Mouse (Mus musculus) neural tube, embryonic 15.5 days (tissue): ENCODE data around the gene Galc. TPM values are rescaled to one million over a fixed set of nuclear protein-coding genes. Genes with fewer than 3 reads are reported as not detected.

Source experiments
- ATAC-seq: fragments of 200-750 bp; cut with Nextera tagmentation; 2 replicates; pipeline ENCODE4 v1.8.0; 2017; ENCODE audit warnings: mild to moderate bottlenecking, moderate TSS enrichment, moderate library complexity; ENCODE audit not compliant: low FRiP score
- H3K27ac ChIP-seq: fragments of 300-500 bp; sonication (generic); replicated peaks from 2 replicates; pipeline ENCODE4 v1.5.1; 2015; ENCODE audit warnings: mild to moderate bottlenecking, inconsistent platforms
- H3K27me3 ChIP-seq: fragments of 300-500 bp; sonication (generic); replicated peaks from 2 replicates; pipeline ENCODE4 v1.6.1; 2015; ENCODE audit warnings: inconsistent platforms
- H3K36me3 ChIP-seq: fragments of 300-500 bp; sonication (generic); 2 replicates; pipeline ENCODE4 v1.6.1; 2015; ENCODE audit warnings: inconsistent platforms
- H3K4me1 ChIP-seq: fragments of 300-500 bp; sonication (generic); 2 replicates; pipeline ENCODE4 v1.6.1; 2015; ENCODE audit warnings: inconsistent platforms
- H3K4me2 ChIP-seq: fragments of 300-500 bp; sonication (generic); 2 replicates; pipeline ENCODE4 v1.6.1; 2015; ENCODE audit warnings: inconsistent platforms, mild to moderate bottlenecking, moderate library complexity
- H3K4me3 ChIP-seq: fragments of 300-500 bp; sonication (generic); replicated peaks from 2 replicates; pipeline ENCODE4 v1.5.1; 2015; ENCODE audit warnings: mild to moderate bottlenecking, inconsistent platforms
- H3K9ac ChIP-seq: fragments of 300-500 bp; sonication (generic); replicated peaks from 2 replicates; pipeline ENCODE4 v1.6.1; 2015; ENCODE audit warnings: mild to moderate bottlenecking, inconsistent platforms
- H3K9me3 ChIP-seq: fragments of 300-500 bp; sonication (generic); replicated peaks from 2 replicates; pipeline ENCODE4 v1.6.1; 2016; ENCODE audit warnings: inconsistent platforms
- WGBS: fragments of 180-500 bp; shearing (Covaris S2); methylation state at CpG from one replicate; pipeline ENCODE4 v1.1.7; 2015; ENCODE audit warnings: mixed read lengths; 5-methylcytosine and 5-hydroxymethylcytosine counted together
- polyA plus RNA-seq: library from polyadenylated mRNA; unstranded; fragments of >200 nt; fragmentation: Nextera tagmentation; extraction: Ambion mirVana; gene quantifications from 2 replicates; pipeline ENCODE4 v1.2.1, GENCODE M21; 2015

Galc gene
- polyA plus RNA-seq, 1 experiment from 2014 or later: 10.5 TPM

- no peak for ATAC-seq
- Histone ChIP-seq H3K4me2 (no peak overlapping the region), H3K9me3 (no peaks in the 10 kb centered on the region), H3K27me3 (no peaks in the 10 kb centered on the region), H3K4me3 (no peak overlapping the region), H3K36me3 (no peaks in the 10 kb centered on the region), H3K4me1 (peaks cover 9% of the 10 kb centered on the region; the same call in 1 of the 2 replicates), H3K27ac (no peak overlapping the region), H3K9ac (no peak overlapping the region)
- 100% methylated on average over 1 of the region's 1 CpGs for WGBS
Measured at GRCm38 (mm10) chr12:98179496-98179895, 79.8 kb downstream of the Galc start.

GRCm38 (mm10) chr12:98176632-98177031, 82.6 kb downstream of the Galc start:
- 100% methylated on average over 2 of the region's 2 CpGs for WGBS
- no peaks in the 10 kb centered on the region for H3K27me3 ChIP-seq
- H3K36me3 ChIP-seq: no peaks in the 10 kb centered on the region
- no peaks in the 10 kb centered on the region for H3K9me3 ChIP-seq
- no peak overlapping the region for H3K27ac ChIP-seq
- H3K9ac ChIP-seq: no peak overlapping the region
- H3K4me3 ChIP-seq: no peak overlapping the region
- no peak for ATAC-seq
- H3K4me1 ChIP-seq: peaks cover 4% of the 10 kb centered on the region; the same call in 1 of the 2 replicates
- no peak overlapping the region for H3K4me2 ChIP-seq

DNA sequence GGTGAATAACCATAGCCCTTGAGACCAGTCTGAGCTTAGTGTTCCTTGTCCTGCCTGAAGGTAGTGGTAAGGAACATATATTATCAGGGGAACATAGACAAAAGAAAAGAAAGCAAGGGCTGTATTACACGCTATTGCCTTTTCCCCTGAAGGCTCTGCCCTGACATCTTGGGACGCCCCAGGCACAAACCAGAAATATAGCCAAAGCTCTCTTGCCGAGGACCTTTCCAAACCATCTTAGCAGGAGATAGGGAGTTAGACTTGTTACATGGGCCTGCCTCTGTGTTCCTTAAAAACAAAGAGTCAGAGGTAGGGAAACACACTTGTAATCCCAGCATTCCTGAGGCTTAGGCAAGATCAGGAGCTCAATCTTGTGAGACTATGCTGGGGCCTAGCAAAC, 97.4 kb downstream of the Galc start:
- Histone ChIP-seq H3K27ac (no peak overlapping the region), H3K36me3 (no peaks in the 10 kb centered on the region)

GRCm38 (mm10) chr12:98160867-98161266, 98.4 kb downstream of the Galc start:
- Histone ChIP-seq H3K4me1 (0 out of 2 replicates have a peak, but pooled peaks cover 3% of the 10 kb centered on the region), H3K36me3 (no peaks in the 10 kb centered on the region), H3K4me2 (no peak overlapping the region), H3K9me3 (no peaks in the 10 kb centered on the region), H3K27ac (no peak overlapping the region), H3K4me3 (no peak overlapping the region), H3K9ac (no peak overlapping the region), H3K27me3 (no peaks in the 10 kb centered on the region)
- ATAC-seq: no peak
- WGBS: 53% methylated on average over 6 of the region's 6 CpGs

More for the DNA sequence above, 97.4 kb downstream of the Galc start:
- H3K4me1 ChIP-seq: 0 out of 2 replicates have a peak, but pooled peaks cover 3% of the 10 kb centered on the region
- no peak overlapping the region for H3K4me2 ChIP-seq
- ATAC-seq: no peak
- no peak overlapping the region for H3K4me3 ChIP-seq
- WGBS: 74% methylated on average over 3 of the region's 3 CpGs
- no peaks in the 10 kb centered on the region for H3K27me3 ChIP-seq
- no peak overlapping the region for H3K9ac ChIP-seq
- H3K9me3 ChIP-seq: no peaks in the 10 kb centered on the region

Other genes with a start within 250 kb of the Galc start
- 0.31 and 3.3 TPM in 2 replicates for gene Gpr65, start 9.2 kb upstream of the Galc start, polyA plus RNA-seq